Mouse (Mus musculus) intestine, embryonic 14.5 days (tissue): Measurements from ENCODE around the gene Mrtfb. TPM values are rescaled to one million over a fixed set of nuclear protein-coding genes. Genes with fewer than 3 reads are reported as not detected.

Experiments
- ATAC-seq: fragments of 200-750 bp; cut with Nextera tagmentation; replicated peaks from 2 replicates; pipeline ENCODE4 v1.8.0; 2017; ENCODE audit warnings: low read depth, moderate number of reproducible peaks, moderate TSS enrichment, moderate library complexity; ENCODE audit not compliant: low FRiP score, low TSS enrichment
- DNase-seq: peaks from one replicate; pipeline ENCODE4 v3.0.0-alpha.2; 2018; ENCODE audit warnings: low spot score
- H3K27ac ChIP-seq: fragments of 300-500 bp; sonication (generic); 2 replicates; pipeline ENCODE4 v1.5.1; 2014; ENCODE audit warnings: low read depth, mild to moderate bottlenecking, control low read depth
- H3K27me3 ChIP-seq: fragments of 300-500 bp; sonication (generic); replicated peaks from 2 replicates; pipeline ENCODE4 v1.6.1; 2014; ENCODE audit warnings: low read length, control low read depth; ENCODE audit not compliant: control insufficient read depth, insufficient read depth
- H3K36me3 ChIP-seq: fragments of 300-500 bp; sonication (generic); 2 replicates; pipeline ENCODE4 v1.6.1; 2014; ENCODE audit warnings: low read length, control low read depth; ENCODE audit not compliant: control insufficient read depth, insufficient read depth
- H3K4me1 ChIP-seq: fragments of 300-500 bp; sonication (generic); replicated peaks from 2 replicates; pipeline ENCODE4 v1.6.1; 2014; ENCODE audit warnings: low read length, control low read depth, mixed read lengths; ENCODE audit not compliant: control insufficient read depth, insufficient read depth
- H3K4me2 ChIP-seq: fragments of 300-500 bp; sonication (generic); 2 replicates; pipeline ENCODE4 v1.6.1; 2014; ENCODE audit warnings: low read length
- H3K4me3 ChIP-seq: fragments of 300-500 bp; sonication (generic); 2 replicates; pipeline ENCODE4 v1.5.1; 2014; ENCODE audit warnings: low read depth, low read length, control low read depth, mixed read lengths
- H3K9ac ChIP-seq: fragments of 300-500 bp; sonication (generic); 2 replicates; pipeline ENCODE4 v1.6.1; 2014; ENCODE audit warnings: mild to moderate bottlenecking, low read length
- H3K9me3 ChIP-seq: fragments of 300-500 bp; sonication (generic); 2 replicates; pipeline ENCODE4 v1.6.1; 2016; ENCODE audit warnings: low read length, control low read depth; ENCODE audit not compliant: control insufficient read depth
- WGBS: fragments of 180-500 bp; shearing (Covaris S2); extraction: QIAGEN DNeasy Blood & Tissue Kit; methylation state at CpG from one replicate; pipeline ENCODE4 v1.1.7; 2014; 5-methylcytosine and 5-hydroxymethylcytosine counted together
- polyA plus RNA-seq: library from polyadenylated mRNA; unstranded; fragments of >200 nt; fragmentation: Nextera tagmentation; extraction: Ambion mirVana; gene quantifications from 2 replicates; pipeline ENCODE4 v1.2.1, GENCODE M21; 2014

The Mrtfb gene
- polyA plus RNA-seq, 1 experiment from 2014 or later: 33.0 TPM

DNA sequence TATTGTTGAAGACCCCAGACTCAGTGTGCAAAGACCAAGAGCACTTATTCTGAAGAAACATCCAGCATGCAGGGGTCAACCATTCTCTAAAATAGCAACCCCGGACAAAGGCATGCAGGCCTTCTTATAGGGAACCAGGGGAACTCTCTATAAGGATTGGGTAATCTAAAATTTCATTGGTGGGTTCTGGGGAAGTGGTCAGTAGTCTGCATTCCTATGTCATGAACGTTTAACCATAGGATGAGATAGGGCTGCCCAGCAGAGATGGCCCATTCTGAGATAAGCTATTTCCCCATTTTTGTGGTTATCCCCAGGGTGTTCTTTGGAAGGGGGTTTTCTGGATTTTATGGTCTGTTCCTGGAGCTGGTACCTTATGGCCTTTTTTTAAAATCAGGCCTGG is 163.5 kb downstream of the Mrtfb start:
- Histone ChIP-seq H3K4me1 (no peaks in the 10 kb centered on the region), H3K27me3 (no peaks in the 10 kb centered on the region), H3K9ac (no peak overlapping the region), H3K36me3 (peaks cover under 1% of the 10 kb centered on the region; the same call in 1 of the 2 replicates), H3K27ac (no peak overlapping the region), H3K4me3 (no peak overlapping the region), H3K9me3 (no peaks in the 10 kb centered on the region), H3K4me2 (no peak overlapping the region)
- no peak for DNase-seq
- WGBS: 62% methylated on average over 2 of the region's 2 CpGs
- no peak for ATAC-seq

DNA sequence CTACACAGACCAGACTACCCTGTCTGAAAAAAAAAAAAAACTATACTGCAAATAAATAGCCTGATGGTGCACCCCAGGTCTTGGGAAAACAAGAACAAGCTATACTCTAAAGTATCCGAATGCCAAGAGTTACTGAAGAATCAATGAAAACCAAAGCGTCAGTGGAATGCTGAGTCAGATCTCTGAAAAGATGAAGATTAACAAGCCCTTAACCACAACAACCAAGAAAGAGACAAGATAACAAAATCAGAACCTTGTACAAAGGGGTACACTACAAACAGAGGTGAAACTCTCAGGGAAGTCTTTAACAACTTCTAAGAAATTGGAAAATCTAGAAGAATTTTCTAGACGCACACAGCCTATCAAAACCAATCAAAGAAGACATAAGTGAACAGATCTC is 166.2 kb downstream of the Mrtfb start:
- Histone ChIP-seq H3K4me2 (no peak overlapping the region), H3K4me3 (no peak overlapping the region), H3K27ac (no peak overlapping the region), H3K9me3 (no peaks in the 10 kb centered on the region), H3K9ac (no peak overlapping the region), H3K27me3 (no peaks in the 10 kb centered on the region), H3K4me1 (no peaks in the 10 kb centered on the region), H3K36me3 (no peaks in the 10 kb centered on the region)
- 78% methylated on average over 3 of the region's 3 CpGs for WGBS
- no peak for DNase-seq
- ATAC-seq: no peak

DNA sequence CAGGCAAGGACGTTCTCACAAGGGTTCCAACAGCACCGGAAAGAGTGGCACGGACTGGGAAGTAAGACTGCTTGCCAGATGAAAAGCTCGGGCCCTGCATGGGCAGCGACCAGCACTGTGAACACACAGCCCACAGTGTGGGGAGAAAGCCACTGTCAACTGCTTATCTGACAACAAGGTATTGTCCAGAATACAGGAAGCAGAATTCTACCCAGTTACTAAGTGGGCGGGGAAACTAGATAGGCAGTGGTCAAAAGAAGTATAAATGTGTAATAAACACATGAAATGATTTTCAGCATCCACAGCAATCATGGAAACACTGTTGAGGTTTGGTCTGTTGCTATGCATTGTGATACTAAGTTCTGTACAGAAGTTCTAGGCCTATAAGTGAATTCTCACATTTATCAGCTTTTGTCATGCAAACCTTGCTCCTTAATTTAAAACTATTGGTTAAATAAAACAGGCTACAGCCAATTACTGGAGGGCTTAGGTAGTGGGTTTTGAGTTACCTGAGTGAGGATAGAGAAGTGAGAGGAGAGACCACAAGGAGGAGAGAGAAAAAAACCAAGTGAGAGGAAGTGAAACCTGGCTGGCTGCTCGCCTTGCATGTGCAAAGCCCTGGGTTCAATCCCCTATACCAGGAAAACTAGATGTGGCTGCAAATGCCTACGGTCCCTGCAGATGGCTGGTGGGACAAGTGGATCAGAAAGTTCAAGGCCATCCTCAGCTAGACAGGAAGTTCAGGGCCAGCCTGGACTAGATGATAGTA is 167.5 kb downstream of the Mrtfb start:
- 84% methylated on average over 8 of the region's 8 CpGs for WGBS
- no peak for DNase-seq

DNA sequence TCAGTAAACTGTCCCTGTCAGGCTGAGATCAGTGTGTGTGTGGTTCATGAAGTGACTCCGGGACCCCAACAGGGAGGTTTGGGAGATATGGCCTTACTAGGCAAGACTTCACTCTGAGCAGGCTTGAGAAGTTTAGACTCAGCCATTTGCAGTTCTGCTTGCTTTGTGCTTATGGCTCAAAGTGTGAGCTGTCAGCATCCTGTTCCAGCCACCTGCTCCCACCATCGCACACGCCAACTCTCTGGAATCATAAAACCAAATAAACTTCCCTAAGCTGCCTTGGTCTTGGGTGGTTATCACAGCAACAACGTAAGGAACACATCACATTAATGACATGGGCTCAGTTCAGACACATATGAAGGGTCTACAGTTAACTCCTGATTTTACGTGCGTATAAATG is 169.5 kb downstream of the Mrtfb start:
- WGBS: 79% methylated on average over 6 of the region's 6 CpGs
- H3K4me3 ChIP-seq: no peak overlapping the region
- H3K27me3 ChIP-seq: no peaks in the 10 kb centered on the region
- no peak overlapping the region for H3K4me2 ChIP-seq
- no peaks in the 10 kb centered on the region for H3K4me1 ChIP-seq
- ATAC-seq: no peak
- H3K9ac ChIP-seq: no peak overlapping the region
- H3K27ac ChIP-seq: no peak overlapping the region
- no peaks in the 10 kb centered on the region for H3K36me3 ChIP-seq
- DNase-seq: no peak
- H3K9me3 ChIP-seq: no peaks in the 10 kb centered on the region

More for the DNA sequence above, 167.5 kb downstream of the Mrtfb start:
- ATAC-seq: no peak
- Histone ChIP-seq H3K4me2 (no peak overlapping the region), H3K27me3 (no peaks in the 10 kb centered on the region), H3K9me3 (no peaks in the 10 kb centered on the region), H3K27ac (no peak overlapping the region), H3K4me1 (no peaks in the 10 kb centered on the region), H3K4me3 (no peak overlapping the region), H3K36me3 (no peaks in the 10 kb centered on the region), H3K9ac (no peak overlapping the region)

DNA sequence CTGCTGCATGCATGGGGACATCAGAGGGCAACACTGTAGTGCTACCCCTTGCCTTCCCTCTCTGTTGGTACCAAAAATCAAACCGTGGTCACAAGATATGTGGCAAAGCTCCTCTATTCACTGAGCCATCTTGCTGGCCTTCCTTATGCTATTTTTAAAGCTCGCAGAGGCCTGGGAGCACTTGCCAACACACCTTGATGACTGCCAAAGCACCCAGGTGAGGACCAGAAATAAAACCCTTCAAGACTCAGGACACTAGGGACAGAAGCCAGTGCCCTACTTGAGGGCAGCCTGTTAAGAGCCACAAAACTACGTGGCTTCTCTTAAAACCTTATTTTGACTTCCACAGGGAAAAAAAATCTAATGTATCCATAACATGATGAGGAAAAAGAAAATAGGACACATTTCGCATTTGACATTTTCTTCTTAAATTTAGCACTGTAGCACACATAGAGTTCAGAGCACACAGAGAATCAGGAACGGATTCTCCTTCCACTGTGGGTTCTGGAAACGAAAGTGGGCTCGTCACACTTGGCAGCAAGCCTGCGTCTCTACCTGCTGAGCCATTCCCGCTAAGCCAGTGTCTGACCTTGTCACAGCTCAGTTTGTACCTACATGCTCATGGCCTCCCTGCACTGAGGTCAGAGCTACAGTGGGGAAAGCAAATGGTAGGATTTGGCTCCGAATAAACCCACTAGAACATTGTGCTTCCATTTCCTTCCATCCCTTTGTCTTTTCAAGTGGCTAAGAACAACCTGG is 170.7 kb downstream of the Mrtfb start:
- H3K27ac ChIP-seq: no peak overlapping the region
- no peak overlapping the region for H3K4me3 ChIP-seq
- 84% methylated on average over 10 of the region's 10 CpGs for WGBS
- no peaks in the 10 kb centered on the region for H3K36me3 ChIP-seq
- no peak overlapping the region for H3K4me2 ChIP-seq
- DNase-seq (no peak), ATAC-seq (no peak)
- H3K9me3 ChIP-seq: no peaks in the 10 kb centered on the region
- no peaks in the 10 kb centered on the region for H3K4me1 ChIP-seq
- no peaks in the 10 kb centered on the region for H3K27me3 ChIP-seq
- H3K9ac ChIP-seq: no peak overlapping the region

DNA sequence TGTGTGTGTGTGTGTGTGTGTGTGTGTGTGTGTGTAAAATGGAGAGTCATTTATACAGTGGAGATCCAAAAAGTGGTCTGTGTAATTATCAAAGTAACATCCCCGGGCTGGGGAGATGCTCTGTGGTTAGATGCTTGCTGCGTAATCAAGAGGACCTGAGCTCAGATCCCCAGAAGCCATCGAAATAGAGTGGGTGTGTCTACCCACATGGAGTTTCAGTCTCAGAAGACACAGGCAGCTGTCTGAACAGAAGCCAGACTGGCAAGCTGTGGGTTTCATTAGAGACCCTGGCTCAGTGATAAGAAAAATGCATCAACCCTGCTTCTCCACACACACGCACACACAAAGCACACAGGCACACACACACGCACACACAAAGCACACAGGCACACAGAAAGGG is 171.8 kb downstream of the Mrtfb start:
- no peaks in the 10 kb centered on the region for H3K36me3 ChIP-seq
- ATAC-seq (no peak), DNase-seq (no peak)
- no peak overlapping the region for H3K4me2 ChIP-seq
- H3K27me3 ChIP-seq: no peaks in the 10 kb centered on the region
- H3K9ac ChIP-seq: no peak overlapping the region
- WGBS: 70% methylated on average over 5 of the region's 5 CpGs
- no peaks in the 10 kb centered on the region for H3K9me3 ChIP-seq
- H3K27ac ChIP-seq: no peak overlapping the region
- H3K4me1 ChIP-seq: no peaks in the 10 kb centered on the region
- no peak overlapping the region for H3K4me3 ChIP-seq

DNA sequence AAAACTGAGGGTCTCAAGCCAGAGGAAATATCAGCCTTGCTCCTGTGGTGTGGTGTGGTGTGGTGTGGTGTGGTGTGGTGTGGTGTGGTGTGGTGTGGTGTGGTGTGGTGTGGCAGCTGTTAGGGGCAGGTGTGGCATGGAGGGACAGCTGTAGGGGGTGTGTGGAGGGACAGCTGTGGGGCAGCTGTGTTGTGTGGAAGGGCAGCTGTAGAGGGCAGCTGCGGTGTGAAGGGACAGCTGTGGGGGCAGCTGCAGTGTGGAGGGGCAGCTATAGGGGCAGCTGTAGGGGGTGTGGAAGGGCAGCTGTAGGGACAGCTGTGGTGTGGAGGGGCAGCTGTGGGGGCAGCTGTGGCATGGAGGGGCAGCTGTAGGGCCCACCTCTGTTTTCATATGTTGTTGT is 172.5 kb downstream of the Mrtfb start:
- H3K4me2 ChIP-seq: no peak overlapping the region
- no peaks in the 10 kb centered on the region for H3K9me3 ChIP-seq
- no peak overlapping the region for H3K4me3 ChIP-seq
- H3K4me1 ChIP-seq: no peaks in the 10 kb centered on the region
- WGBS: 81% methylated on average over 1 of the region's 1 CpGs
- H3K27ac ChIP-seq: no peak overlapping the region
- no peaks in the 10 kb centered on the region for H3K27me3 ChIP-seq
- H3K36me3 ChIP-seq: no peaks in the 10 kb centered on the region
- no peak overlapping the region for H3K9ac ChIP-seq
- DNase-seq: no peak
- ATAC-seq: no peak

GRCm38 (mm10) chr16:13429921-13430606 is 173.8 kb downstream of the Mrtfb start:
- Histone ChIP-seq H3K4me1 (no peaks in the 10 kb centered on the region), H3K27me3 (no peaks in the 10 kb centered on the region), H3K4me2 (no peak overlapping the region), H3K36me3 (no peaks in the 10 kb centered on the region), H3K27ac (no peak overlapping the region), H3K9ac (no peak overlapping the region), H3K4me3 (no peak overlapping the region), H3K9me3 (no peaks in the 10 kb centered on the region)
- 77% methylated on average over 7 of the region's 7 CpGs for whole genome bisulfite sequencing
- DNase-seq (no peak), ATAC-seq (no peak)
